Mouse (Mus musculus) liver, embryonic 16.5 days (tissue): ENCODE data around the gene Ccdc87. TPM values are rescaled to one million over a fixed set of nuclear protein-coding genes. Genes with fewer than 3 reads are reported as not detected.

ENCODE experiments used
- polyA plus RNA-seq: library from polyadenylated mRNA; unstranded; fragments of >200 nt; fragmentation: Nextera tagmentation; extraction: Ambion mirVana; gene quantifications from 2 replicates; pipeline ENCODE4 v1.2.1, GENCODE M21; 2015

Gene Ccdc87
- polyA plus RNA-seq, 1 experiment from 2014 or later = not detected

Other genes with a start within 250 kb of the Ccdc87 start
- gene Lrfn4, start 223.7 kb upstream of the Ccdc87 start, polyA plus RNA-seq = 0.23 and 0.28 TPM in 2 replicates
- gene Rce1, start 213.7 kb upstream of the Ccdc87 start, polyA plus RNA-seq = 22.5 and 23.5 TPM in 2 replicates
- 0.40 and 0.57 TPM in 2 replicates for gene Gm960, start 140.7 kb upstream of the Ccdc87 start, polyA plus RNA-seq
- gene Sptbn2, start 128.2 kb upstream of the Ccdc87 start, polyA plus RNA-seq = 0.07 and 0.12 TPM in 2 replicates
- gene Rbm4b, start 82.9 kb upstream of the Ccdc87 start, polyA plus RNA-seq = 17.6 and 18.3 TPM in 2 replicates
- 28.3 and 29.2 TPM in 2 replicates for gene Rbm4, start 45.5 kb upstream of the Ccdc87 start, polyA plus RNA-seq
- gene Gm21992, start 27.8 kb upstream of the Ccdc87 start, polyA plus RNA-seq = 11.7 and 13.7 TPM in 2 replicates
- gene Rbm14, start 27.7 kb upstream of the Ccdc87 start, polyA plus RNA-seq = 39.1 and 41.2 TPM in 2 replicates
- 55.2 and 57.1 TPM in 2 replicates for gene Ccs, start within 50 bp of the Ccdc87 start, polyA plus RNA-seq
- gene Ctsf, start 15.8 kb downstream of the Ccdc87 start, polyA plus RNA-seq = 27.3 and 30.5 TPM in 2 replicates
- 0.65 and 1.3 TPM in 2 replicates for gene Actn3, start 38.5 kb downstream of the Ccdc87 start, polyA plus RNA-seq
- gene Zdhhc24, start 39.3 kb downstream of the Ccdc87 start, polyA plus RNA-seq = 10.5 and 10.6 TPM in 2 replicates
- 0.95 and 1.2 TPM in 2 replicates for gene Bbs1, start 67.3 kb downstream of the Ccdc87 start, polyA plus RNA-seq
- gene Dpp3, start 88.9 kb downstream of the Ccdc87 start, polyA plus RNA-seq = 44.1 and 44.2 TPM in 2 replicates
- gene Peli3, start 103.8 kb downstream of the Ccdc87 start, polyA plus RNA-seq = 0.29 and 0.31 TPM in 2 replicates
- 36.8 and 38.0 TPM in 2 replicates for gene Mrpl11, start 122.8 kb downstream of the Ccdc87 start, polyA plus RNA-seq
- gene Npas4, start 150.9 kb downstream of the Ccdc87 start, polyA plus RNA-seq = not detected in 2 replicates
- 0.82 and 1.6 TPM in 2 replicates for gene Slc29a2, start 184.5 kb downstream of the Ccdc87 start, polyA plus RNA-seq
- 8.6 and 9.1 TPM in 2 replicates for gene B4gat1, start 199.5 kb downstream of the Ccdc87 start, polyA plus RNA-seq
- 0.58 TPM in 1 of 2 replicates, not detected in the other for gene AC124502.3, start 199.5 kb downstream of the Ccdc87 start, polyA plus RNA-seq
- 21.0 and 22.2 TPM in 2 replicates for gene Brms1, start 202.0 kb downstream of the Ccdc87 start, polyA plus RNA-seq
- gene Rin1, start 211.1 kb downstream of the Ccdc87 start, polyA plus RNA-seq = 0.13 and 0.35 TPM in 2 replicates
- 2.4 and 3.7 TPM in 2 replicates for gene Cd248, start 228.7 kb downstream of the Ccdc87 start, polyA plus RNA-seq
- gene Tmem151a, start 246.2 kb downstream of the Ccdc87 start, polyA plus RNA-seq = 0.33 and 0.52 TPM in 2 replicates
- gene Yif1a, start 249.2 kb downstream of the Ccdc87 start, polyA plus RNA-seq = 51.2 and 53.1 TPM in 2 replicates